Mouse (Mus musculus) inflammation-experienced regulatory T-cells, adult 6 months (primary cell): ENCODE results near the gene Ipmk. TPM values are rescaled to one million over a fixed set of nuclear protein-coding genes. Genes with fewer than 3 reads are reported as not detected.
"Not testable (repeated sequence)": the region's sequence is repeated elsewhere in the genome, so short reads cannot be mapped to it uniquely, and the experiment has no call there.

ENCODE experiments used
- ATAC-seq: one replicate; pipeline ENCODE4 v1.8.0; 2017
- polyA plus RNA-seq, 3 experiments: library from polyadenylated mRNA; unstranded; fragments of 100-300 nt; shearing (Covaris generic); gene quantifications; one replicate each; pipeline ENCODE4 v1.2.1; 2017

Ipmk gene
- polyA plus RNA-seq, 3 experiments from 2014 or later, result 3.3 to 5.9 (median 5.4) TPM

DNA sequence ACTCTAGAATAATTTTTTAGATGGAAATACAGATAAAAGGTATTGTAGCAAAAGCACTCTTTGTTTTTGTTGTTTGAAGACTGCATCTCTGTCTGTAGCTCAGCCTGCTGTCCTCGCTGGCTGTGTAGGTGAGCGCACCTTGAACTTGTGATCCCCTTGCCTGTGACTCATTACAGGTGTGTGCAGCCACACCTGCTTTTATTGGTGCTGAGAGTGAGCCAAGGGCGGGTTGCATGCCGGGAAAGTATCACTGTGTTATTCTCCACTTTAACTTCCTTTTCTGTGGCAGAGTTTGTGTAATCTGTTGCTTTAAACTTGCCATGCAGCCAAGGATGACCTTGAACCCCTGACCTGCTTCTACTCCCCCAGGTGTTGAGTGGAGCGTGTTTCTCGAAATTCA is 28.5 kb downstream of the Ipmk start:
- no peak for ATAC-seq

DNA sequence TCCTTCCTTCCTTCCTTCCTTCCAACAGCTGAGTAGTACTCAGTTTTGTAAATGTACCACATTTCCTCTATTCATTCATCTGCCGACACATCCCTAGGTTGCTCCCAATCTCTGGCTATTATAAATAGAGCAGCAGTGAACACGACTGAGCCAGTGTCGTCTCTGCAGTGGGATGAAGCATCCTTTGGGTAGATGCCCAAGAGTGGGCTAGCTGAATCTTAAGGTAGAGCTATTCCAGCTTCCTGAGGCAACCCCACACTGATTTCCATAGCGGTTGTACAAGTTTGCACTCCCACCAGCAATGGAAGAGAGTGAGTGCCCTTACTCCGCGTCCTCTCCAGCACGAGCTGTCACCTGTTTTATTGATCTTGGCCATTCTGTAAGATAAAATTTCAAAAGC is 32.8 kb downstream of the Ipmk start:
- no peak for ATAC-seq

DNA sequence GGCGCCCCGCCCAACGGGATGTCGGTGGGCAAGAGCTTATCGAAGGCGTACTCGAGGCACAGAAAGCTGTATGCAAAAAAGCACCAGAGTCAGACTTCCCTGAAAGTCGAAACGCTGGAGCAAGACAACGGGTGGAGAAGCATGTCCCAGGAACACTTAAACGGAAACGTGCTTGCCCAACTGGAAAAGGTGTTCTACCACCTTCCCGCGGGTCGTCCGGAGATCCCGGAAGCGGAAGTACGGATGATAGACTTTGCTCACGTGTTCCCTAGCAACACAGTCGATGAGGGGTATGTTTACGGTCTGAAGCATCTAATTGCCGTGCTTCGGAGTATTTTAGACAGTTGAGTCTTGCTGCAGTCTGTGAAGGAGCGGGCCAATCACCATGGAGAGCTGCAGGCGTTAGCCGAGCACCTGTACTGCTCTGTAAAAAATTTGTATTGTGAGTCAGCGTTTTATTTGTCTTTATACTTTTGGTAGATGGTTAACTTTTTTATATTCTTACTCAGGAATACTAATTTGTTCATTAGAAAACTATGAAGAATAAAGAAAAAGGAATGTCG is 34.0 kb downstream of the Ipmk start:
- no peak for ATAC-seq

DNA sequence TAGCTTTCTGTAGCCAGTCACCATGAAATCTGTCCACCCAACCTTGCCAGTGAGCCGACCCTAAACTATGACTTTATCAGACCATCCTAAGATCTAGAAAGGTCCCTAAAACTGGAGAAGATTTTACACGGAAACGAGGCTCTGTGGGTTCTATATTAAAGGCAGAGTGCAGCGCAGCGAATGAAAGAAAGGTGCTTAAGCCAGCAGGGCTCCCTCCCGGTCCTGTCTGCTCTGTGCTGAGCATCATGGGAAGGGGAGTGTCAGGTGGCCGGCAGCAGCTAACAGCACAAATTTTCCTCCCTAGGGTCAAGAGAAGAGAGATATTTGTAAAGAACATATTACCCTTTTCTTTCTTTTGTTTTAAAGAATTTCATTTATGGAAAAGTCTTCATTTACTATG is 34.5 kb downstream of the Ipmk start:
- no peak for ATAC-seq

DNA sequence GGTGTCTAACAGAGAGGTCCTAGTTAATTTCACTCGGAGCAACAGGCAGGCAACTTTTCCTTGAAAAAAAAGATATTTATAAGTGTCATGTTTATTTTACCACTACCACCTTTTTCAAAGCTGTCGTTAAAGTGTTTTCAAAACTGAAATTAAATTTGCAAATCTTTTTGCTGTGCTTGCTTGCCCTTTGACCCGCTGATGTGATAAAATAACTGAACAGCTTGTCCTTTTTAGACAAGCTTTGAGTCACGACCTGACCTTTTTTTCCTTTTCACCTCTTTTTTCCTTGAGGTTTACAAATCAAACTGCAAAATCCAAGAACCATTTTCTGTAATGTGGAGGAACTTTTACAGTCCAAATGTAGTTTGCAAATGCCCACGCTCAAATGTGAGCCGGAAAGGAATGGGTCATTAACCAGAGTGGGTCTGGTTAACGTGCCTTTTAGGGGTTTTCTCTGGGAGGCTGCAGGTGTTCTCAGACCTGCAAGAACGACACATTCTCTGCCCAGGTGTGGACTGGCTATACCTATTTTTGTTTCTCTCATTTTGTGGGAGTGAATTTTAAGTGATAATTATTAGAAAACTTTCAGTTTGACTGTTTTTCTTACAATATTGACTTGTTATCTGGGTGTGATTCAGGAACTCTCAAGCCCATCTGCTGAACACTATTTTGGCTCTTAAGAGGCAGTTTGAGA is 35.4 kb downstream of the Ipmk start:
- ATAC-seq, result no peak

DNA sequence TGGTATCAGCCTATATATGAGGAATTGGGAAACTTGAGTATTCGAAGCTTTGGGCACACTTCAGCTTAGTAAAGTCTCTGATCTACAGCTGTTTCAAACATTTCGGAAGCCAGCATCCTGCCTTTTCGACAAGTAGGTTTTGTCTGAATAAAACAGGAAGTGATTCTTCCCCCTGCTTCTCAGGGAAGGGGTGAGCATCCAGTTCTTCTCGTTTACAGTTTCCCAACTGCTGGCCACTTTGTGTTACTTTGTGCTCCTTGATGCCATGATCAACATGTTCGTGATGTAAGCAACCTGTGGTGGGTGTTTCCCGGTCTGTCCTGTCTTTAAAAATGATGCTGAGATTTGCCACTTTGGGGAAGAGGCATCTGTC is 36.0 kb downstream of the Ipmk start:
- not testable (repeated sequence) for ATAC-seq

DNA sequence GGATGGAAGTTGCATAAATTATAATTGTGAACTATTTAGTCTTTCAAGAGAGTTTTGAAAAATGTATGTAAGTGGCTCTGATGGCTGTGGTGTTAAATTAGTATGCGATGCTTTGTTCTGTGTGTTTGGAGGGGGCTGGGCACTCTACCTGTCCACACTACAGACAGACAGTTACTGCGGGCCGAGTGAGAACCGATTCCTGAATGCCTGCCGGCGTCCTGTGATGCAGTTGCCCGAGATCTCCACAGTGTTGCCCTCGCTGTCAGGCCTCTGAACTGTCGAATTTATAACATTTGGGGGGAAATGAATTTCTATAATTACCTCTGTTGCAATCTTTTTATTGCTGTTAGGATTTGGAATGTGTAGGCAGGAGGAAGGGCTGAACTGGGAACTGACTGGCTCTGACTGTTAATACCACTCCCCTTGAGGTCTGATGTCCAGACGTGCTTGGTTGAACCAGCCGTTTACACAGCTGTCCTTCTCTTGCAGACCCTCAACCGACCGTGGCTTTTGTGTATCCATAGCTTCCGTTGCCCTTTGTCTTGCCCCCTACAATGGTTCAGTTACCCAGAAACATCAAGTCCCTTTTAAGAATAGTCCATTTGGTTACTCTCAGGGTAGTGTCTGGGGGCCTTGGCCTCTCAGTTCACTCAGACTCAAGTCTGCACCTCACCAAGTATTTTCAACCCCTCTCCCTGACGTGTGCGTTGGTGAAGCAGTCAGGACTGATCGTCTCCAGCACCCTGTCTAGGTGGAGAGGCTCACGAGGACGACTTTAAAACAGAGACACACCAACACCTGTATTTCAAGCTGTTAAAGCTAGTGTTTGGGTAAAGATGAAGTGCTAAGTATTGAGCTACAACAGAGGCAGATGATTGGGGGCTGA is 36.8 kb downstream of the Ipmk start:
- ATAC-seq, result no peak

DNA sequence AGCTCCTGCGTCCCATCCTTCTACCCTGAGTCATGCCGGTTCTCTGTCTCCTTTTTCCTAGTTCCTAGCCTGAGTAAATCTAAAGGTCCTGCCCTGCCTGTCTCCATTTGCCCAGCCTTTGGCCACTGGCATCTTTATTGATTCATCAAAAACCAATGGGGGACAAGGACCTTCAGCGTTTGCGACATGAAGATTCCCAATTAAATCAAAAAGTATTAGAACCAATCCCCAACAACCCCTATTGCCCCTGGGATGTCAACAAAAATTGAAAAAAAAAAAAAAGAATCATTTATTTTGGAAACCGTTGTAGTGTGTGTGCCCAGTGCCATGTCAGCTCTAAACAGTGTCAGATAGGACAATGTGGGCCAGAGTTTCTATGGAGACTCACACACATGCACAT is 41.7 kb downstream of the Ipmk start:
- ATAC-seq, result no peak

DNA sequence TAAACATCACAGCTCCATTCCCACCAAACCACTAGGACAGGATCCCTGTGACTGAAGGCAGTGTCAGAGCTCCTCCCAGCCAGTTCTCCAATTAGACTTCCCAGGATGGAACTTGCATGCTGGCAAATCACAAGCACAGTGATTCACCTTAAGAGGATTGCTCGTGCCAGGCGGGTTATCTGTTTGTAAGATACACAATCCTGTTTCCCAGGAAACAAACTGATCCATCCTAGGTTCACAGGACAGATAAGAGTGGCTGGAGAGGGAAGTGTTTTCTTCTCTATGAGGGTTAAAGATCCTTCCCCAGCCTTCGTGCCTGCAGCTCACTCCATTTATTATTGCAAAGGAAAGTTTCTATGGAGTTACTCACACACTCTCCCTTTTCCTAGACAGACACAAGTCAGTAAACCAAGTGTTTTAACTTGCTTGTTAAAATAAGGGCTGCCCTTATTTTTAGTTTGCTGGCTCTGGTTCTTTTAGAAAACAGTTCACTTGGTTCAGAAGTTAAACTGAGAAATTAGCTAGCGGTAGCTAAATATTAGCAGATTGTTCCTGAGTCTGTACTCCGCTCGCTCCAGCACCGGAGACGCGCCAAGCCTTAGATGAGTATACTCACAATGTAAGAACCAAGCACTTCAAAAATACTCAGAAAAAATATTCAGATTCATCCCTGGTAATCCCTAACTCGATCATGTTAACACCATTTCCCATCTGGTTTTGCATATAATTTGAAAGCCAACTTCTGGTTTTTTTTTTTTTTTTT is 51.0 kb downstream of the Ipmk start:
- no peak for ATAC-seq

DNA sequence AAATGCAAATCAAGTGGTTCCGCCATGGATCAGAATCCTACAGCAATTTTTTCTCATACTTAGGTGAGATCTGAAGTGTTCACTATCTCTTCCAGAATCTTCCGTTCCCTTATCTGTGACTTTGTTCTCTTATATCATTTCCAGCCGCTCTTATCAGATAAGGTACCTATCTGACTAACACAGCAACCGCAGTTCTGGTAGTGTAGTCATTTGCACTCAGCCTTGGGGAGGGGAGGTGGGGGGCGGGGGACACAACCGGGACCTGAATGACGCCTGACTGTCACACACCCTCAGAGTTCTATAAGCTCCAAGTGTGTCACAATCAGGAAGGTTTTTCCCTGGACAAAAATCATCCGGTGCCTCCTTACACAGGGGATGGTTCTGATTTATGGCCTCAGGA is 51.8 kb downstream of the Ipmk start:
- ATAC-seq, result peak; percentile 77

DNA sequence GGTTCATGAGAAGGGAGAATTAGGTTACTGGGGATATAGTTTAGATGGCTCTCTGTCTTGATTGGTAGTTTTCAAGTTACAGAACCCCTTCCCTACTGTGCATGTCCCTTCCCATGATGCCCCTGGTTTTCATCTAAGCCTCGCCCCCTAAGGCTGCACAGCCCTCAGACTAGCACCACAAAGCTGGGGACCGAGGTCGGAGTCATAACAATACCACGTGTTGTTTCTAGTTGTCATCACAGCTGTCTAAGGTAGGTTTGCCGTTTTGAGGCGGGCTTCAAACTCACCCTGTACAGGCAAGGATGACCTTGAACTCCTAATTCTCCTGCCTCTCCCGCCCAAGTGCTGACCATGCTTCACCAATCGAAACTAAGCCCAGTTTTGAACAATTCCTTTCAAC is 52.4 kb downstream of the Ipmk start:
- peak; percentile 45 for ATAC-seq

DNA sequence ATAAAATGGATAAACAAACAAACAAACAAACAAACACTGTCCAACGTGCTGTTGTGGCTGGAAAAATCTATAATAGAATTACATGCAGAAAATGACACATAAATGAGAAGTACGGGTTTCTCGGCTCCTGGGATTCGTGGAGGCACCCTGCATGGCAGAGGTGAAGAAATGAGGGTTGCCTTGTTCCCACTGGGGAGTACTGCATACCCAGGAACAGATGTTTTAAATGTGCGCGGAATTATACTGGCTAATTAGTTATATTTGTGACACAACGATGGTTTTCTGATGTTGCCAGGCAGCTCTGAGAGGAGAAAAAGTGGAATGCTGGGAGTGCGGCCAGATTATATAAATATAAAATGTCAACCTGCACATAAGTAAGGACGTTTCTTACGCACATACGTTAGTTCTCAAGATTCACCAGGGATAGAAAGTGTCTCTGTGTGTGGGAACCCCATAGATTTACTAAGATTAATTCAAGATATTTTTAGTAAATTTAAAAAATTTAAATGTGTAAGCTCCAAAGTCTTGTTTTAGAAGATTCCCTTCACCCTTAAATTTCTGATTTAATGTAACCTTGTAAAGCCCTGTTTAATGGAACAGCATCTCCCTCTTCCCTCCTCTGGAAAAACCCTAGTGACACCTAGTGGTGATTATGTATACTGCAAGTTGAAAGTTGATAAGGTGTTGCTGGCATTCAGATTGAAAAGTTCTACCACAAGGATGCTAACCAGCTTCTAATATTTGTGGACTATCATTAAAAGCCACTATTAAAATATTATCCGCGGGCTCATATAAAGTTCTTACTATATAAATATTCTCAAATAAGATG is 53.5 kb downstream of the Ipmk start:
- ATAC-seq, result peak; percentile 57

DNA sequence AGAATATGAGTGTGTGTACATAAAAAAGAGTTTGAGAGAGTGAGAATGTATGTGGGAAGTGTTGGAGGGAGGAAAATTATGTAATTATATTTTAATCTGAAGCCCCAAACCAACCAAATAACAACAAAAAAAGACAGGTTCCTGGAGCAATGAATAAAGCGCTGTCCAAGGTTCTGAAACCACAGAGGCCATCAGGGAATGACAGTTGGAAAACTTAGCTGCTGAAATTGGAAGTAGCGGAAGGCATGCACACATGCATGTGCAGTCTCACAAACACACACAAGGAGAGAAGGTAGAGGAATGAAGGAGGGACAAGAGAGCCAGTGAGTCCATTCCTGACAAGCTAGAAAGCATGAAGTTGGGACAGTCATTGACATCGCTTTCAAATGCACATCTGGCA is 56.1 kb downstream of the Ipmk start:
- no peak for ATAC-seq

DNA sequence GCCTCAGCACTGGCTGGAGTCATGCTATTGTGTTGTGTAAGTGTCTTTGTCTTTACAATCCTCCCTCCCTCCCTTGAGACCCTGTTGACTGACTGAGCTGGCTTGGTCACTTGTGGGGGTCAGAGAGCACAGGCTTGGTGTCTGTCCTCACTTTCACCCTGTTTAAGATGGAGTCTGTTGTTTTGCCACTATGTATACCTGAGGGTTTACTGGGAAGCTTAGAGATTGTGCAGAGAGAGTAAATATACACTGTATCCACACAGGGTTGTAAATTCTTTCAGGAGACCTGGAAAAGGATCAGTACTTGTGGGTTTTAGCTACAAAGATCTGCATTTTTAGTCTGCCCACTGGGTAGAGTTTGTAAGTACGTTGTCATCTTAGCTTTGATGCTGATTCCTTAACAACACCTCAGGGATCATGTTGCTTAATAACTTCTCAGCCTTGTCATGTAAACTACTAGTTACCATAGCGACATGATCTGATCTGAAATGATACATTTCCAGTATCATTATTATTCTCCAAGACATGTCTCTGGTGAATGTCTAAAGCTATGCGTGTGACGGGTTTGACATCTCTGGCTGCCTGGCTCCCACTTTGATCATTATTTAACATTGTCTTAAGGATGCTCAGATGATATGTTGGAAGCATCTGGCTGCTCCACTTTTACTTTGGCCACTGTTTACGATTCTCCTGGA is 58.1 kb downstream of the Ipmk start:
- ATAC-seq, result no peak

DNA sequence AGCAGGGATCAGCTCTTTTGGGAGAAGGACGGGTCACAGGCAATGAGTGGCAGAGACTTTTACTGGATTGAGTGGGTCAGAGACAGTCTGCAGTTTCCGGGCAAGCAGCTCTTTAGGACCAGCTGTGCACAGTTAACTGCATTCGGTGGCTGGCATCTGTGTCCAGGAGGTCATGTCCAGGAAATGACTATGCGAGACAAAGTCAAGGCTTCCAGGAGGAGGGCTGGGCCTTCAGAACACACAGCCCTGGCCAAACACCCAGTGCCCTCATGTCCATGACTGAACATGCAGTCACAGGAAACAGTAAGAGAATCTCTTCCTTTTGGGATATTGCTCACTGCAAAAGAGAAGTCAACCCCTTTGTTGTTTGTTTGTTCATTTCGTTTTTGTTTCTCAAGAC is 62.4 kb downstream of the Ipmk start:
- ATAC-seq, result no peak

DNA sequence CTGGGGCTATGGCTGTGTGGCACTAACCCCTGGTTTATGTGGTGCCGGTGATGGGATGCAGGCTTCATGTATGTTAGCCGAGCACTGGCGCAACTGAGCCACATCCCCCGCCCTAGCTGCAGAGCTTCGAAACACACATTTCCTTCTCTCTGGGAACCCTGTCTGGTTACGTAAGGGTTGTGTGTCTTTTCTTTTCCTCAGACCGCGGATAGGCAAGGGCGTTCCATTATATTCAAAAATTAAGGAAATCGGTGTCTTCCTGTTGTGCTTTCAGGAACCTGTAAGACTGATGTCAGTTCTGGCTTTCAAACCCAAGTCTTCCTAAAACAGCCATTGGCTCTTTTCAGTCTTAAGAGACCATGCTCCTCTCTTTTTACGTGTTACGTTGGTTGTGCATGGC is 65.8 kb downstream of the Ipmk start:
- ATAC-seq, result no peak

DNA sequence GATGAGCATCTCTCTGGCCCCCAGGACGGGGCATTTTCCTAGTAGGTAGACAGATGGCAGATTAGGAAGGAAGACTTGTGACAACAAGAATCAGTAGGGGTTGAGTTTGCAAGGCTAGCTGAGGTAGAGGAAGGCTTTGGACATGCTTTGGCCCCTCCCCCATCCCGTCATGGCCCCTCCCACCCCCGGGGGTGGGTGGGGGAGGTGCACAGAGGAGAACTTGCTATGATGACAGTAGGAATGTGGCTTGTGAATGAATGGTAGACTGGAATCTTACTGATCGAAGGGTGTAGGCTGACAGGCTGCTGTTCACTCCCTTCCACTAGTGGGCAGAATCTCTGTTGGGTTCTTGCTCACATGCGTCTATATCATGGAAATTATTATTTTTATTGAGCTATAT is 74.0 kb downstream of the Ipmk start:
- no peak for ATAC-seq

DNA sequence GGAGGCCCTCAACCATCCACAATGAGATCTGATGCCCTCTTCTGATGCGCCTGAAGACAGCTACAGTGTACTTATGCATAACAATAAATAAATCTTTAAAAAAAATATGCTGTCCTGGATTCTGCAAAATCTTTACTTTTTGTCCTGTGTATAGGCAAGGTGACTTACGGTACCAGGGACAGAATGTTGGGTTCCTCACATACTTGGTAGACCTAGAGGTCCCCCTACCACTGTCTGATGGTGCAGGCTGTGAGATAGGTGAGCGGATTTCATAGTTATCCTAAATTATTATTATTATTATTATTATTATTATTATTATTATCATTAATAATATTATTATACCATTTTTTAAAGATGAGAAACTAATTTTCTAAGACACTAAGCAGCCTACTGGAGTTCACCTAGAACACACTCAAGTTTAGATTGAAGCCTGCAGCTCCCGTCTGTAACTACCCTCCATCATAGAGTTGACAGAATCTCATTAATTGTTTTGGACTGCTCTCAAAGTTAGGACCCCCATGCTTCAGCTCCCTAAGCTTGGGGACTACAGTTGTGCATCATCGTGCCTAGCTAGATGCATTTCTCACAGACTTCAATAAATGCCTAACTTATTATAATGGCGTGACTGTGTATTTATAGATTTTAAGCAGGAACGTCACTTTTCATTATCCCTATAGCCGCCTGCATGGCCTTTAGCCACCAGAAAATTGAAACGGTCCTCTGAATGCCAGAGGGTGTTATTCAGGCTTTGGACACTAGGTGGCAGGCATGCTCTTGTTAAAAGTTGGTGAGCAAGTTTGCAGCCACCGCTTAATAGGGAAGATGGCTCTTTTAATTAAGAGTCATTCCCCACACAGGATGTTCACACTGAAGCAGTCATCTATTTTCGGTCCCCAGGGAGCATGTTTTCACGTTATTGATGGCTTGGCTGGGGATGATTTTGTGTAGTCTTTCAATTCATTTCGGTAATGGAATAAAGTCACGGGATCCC is 74.8 kb downstream of the Ipmk start:
- no peak for ATAC-seq

DNA sequence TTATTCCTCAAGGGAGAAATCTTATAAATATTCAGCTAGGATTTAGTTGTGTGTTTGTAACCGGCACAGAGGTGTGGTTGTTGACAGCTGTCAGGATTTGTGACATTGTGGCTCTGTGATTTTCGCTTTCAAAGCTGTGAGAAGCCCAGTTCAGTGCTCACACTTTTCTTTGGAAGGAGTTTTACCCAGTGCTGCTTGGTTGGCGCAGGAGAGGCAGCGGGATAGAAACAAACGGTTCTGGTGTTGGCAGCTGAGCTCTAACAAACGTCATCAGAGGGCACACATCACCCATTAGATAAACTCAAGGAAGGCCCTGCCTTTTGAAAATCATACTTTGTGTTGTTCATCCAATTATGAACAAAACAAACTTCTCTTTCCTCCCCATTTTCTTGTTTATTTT is 79.2 kb downstream of the Ipmk start:
- ATAC-seq, result no peak

DNA sequence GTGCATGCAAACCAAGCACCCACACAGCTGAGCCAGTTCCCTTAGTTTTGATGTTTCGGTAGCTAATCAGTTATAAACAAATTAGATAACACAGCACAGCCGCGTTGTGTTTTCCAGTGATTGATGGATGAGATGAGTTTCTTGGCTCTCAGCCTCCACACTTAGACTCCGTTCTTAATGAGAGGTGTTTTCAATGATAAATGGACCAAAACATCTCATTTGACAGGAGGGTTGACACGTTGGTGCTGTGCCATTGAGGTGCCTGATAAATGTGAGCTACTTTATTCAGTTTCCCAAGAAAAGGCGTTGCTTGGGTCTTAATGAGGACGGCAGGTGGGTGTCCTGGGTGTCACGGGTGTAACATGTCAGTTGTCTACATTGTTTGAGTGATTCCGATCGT is 79.8 kb downstream of the Ipmk start:
- ATAC-seq, result no peak
